Mouse (Mus musculus): Measurements from ENCODE around the gene Gm28079. TPM values are rescaled to one million over a fixed set of nuclear protein-coding genes. Genes with fewer than 3 reads are reported as not detected.
"Not testable (repeated sequence)": the region's sequence is repeated elsewhere in the genome, so short reads cannot be mapped to it uniquely, and the experiment has no call there.

The Gm28079 gene
- not detected in 2 replicates for polyA plus RNA-seq (2012; rRNA removed)

GRCm38 (mm10) chrY:70014799-70015198, at the start of gene Gm28079:
Gene Gm28079 (minus strand): TSS chrY:70014899.
- not testable (repeated sequence) for H3K4me1 ChIP-seq (ENCODE audit: control insufficient read depth, insufficient read depth, low read length); H3K4me3 ChIP-seq (ENCODE audit: insufficient read depth, low read length); H3K27ac ChIP-seq (ENCODE audit: insufficient read depth, low read length)

All from cortical plate, adult 2 months (tissue).